Mouse (Mus musculus): ENCODE data around the gene Gm20388.

- TF ChIP-seq CTCF (conservative IDR thresholded peaks at IDR 0.05; ENCODE audit: insufficient read depth, insufficient read length, low read depth, low read length) (no peak), POLR2A (IDR thresholded peaks at IDR 0.05; ENCODE audit: low read depth, low read length) (no peak)
These were observed 622.7 kb downstream of the Gm20388 start for GRCm38 (mm10) chr8:120533380-120533779.

Data from kidney, adult 2 months (tissue).